Mouse (Mus musculus): ENCODE results near the gene Csf3. TPM values are rescaled to one million over a fixed set of nuclear protein-coding genes. Genes with fewer than 3 reads are reported as not detected.

The Csf3 gene
- polyA plus RNA-seq, 1 experiment from 2014 or later, result not detected

DNA sequence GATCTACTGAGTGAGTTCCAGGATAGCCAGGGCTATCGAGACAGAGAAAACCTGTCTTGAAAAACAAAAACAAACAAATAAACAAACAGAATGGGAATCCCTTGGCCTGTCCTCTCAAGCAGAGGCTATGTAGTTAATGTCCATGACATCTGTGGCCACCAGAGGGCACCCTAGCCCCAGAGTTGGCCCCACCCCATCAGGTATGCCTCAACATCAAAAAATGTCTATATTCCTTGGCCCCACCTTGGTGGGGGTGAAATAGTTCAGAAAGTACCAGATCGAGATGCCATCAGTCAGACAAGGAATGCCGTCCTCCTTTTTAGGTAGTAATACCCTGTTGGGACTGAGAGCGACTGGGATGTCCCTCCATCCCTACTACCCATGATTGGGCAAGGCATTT is 1.2 kb upstream of the Csf3 start:
- Histone ChIP-seq H3K27me3 (ENCODE audit: insufficient read depth, low read length) (no peaks in the 10 kb centered on the region), H3K4me3 (ENCODE audit: low read depth, low read length) (no peak overlapping the region), H3K9me3 (ENCODE audit: low read length) (no peaks in the 10 kb centered on the region), H3K9ac (replicated peaks) (no peak overlapping the region), H3K36me3 (replicated peaks; ENCODE audit: insufficient read depth, low read length) (peaks cover 15% of the 10 kb centered on the region), H3K4me2 (ENCODE audit: low read depth, low read length) (no peak overlapping the region), H3K27ac (ENCODE audit: low read depth) (no peak overlapping the region), H3K4me1 (ENCODE audit: insufficient read depth) (no peaks in the 10 kb centered on the region; the same call in 1 of the 2 replicates)
- ATAC-seq (peak; percentile 60), DNase-seq (peak; percentile 84)
- 34% methylated on average over 4 of the region's 4 CpGs for WGBS (ENCODE audit: insufficient replicate concordance)
- TF ChIP-seq EP300 (IDR thresholded peaks at IDR 0.05; ENCODE audit: low read depth) (no peak), CTCF (IDR thresholded peaks at IDR 0.05; ENCODE audit: low read depth) (peak; percentile 95)

DNA sequence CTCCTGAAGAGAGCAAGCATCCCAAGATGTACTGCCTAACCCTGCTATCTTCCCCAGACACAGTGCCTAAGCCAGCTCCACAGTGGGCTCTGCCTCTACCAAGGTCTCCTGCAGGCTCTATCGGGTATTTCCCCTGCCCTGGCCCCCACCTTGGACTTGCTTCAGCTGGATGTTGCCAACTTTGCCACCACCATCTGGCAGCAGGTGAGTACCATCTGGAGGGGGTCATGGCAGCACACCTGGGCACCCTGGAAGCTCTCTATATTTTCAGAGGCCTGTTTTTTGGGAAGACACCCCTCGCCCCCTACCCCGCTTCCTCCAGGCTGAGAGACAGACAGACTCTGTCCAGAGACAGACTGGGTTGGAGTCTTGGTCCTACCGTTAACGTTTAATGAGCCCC is 1.3 kb downstream of the Csf3 start:
- 68% methylated on average over 5 of the region's 5 CpGs for WGBS (ENCODE audit: insufficient replicate concordance)
- ATAC-seq, result no peak

DNA sequence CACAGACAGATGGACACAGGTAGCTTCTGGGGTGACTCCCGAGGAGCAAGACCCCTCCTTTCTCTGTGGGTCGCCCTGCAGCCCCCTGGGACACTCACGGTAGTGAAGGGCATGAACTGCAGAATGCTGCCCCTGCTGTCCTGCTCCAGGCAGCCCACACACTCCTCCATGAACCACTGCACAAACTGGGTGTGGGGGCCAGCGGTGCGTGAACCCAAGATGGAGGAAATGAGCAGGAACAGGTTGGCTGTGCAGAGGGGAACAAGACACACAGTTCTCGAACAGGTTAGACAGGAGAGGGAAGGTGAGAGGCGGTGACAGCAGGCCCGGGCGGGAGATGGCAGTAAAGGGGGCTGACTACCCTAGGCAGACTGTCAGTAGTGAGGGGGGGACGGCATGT is 4.0 kb downstream of the Csf3 start:
- DNase-seq (no peak), ATAC-seq (no peak)
- H3K36me3 ChIP-seq (replicated peaks; ENCODE audit: insufficient read depth, low read length), result peaks cover 29% of the 10 kb centered on the region
- no peaks in the 10 kb centered on the region for H3K9me3 ChIP-seq (ENCODE audit: low read length)
- no peak overlapping the region for H3K27ac ChIP-seq (ENCODE audit: low read depth)
- H3K4me2 ChIP-seq (ENCODE audit: low read depth, low read length), result no peak overlapping the region
- peaks cover 25% of the 10 kb centered on the region for H3K4me1 ChIP-seq (ENCODE audit: insufficient read depth)
- WGBS (ENCODE audit: insufficient replicate concordance), result 76% methylated on average over 10 of the region's 10 CpGs
- no peak overlapping the region for H3K9ac ChIP-seq (replicated peaks)
- no peak overlapping the region for H3K4me3 ChIP-seq (ENCODE audit: low read depth, low read length)
- TF ChIP-seq CTCF (IDR thresholded peaks at IDR 0.05; ENCODE audit: low read depth), result no peak
- no peak for TF ChIP-seq EP300 (IDR thresholded peaks at IDR 0.05; ENCODE audit: low read depth)
- H3K27me3 ChIP-seq (ENCODE audit: insufficient read depth, low read length), result no peaks in the 10 kb centered on the region

More for the DNA sequence above, 1.3 kb downstream of the Csf3 start:
- Histone ChIP-seq H3K9ac (replicated peaks) (no peak overlapping the region), H3K36me3 (replicated peaks; ENCODE audit: insufficient read depth, low read length) (peaks cover 25% of the 10 kb centered on the region), H3K4me1 (ENCODE audit: insufficient read depth) (peaks cover under 1% of the 10 kb centered on the region), H3K4me2 (ENCODE audit: low read depth, low read length) (no peak overlapping the region), H3K27ac (ENCODE audit: low read depth) (no peak overlapping the region), H3K27me3 (ENCODE audit: insufficient read depth, low read length) (no peaks in the 10 kb centered on the region), H3K9me3 (ENCODE audit: low read length) (no peaks in the 10 kb centered on the region), H3K4me3 (ENCODE audit: low read depth, low read length) (no peak overlapping the region)
- TF ChIP-seq CTCF (IDR thresholded peaks at IDR 0.05; ENCODE audit: low read depth), result no peak
- TF ChIP-seq EP300 (IDR thresholded peaks at IDR 0.05; ENCODE audit: low read depth), result no peak
- no peak for DNase-seq

DNA sequence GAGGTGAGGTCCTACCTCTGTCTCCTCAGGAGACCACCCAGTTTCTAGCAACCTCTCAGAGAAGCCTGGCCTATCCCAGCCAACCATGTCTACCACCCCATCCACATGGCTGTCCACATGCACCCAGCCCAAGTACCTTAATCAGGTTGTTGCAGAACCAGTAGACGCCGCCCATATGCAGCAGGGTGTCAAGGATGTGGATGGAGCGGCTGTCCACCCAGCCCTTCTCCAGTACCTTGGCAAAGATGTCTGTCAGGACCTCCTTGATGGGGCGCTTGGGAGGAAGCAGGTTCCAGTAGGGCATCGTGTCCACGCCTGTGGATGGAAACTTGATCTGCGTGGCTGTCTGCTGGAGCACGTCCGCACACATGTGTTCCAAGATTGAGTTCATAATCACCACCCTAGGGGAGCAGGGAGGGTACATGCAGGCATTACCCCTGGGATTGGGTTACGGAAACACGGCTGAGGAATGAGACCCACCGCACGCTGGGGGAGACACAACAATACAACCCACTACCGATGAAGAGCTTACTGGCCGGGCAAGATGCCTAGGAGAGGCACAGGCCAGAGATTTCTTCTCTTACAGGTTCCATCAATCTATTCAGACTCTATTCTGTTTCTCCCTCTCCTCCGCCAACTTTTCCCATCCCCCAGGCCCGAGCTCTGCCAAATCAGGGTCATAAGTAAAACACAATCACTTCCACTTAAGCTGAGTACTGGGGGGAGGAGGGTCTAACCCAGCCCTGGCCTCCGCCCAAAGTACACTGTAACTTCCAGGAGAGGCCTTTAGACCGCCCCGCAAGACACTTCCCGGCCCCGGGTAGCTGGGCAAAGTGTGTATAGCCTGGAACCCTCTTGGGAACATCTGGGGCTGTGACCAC is 6.6 kb downstream of the Csf3 start:
- TF ChIP-seq CTCF (IDR thresholded peaks at IDR 0.05; ENCODE audit: low read depth) (no peak), EP300 (IDR thresholded peaks at IDR 0.05; ENCODE audit: low read depth) (no peak)
- Histone ChIP-seq H3K9me3 (ENCODE audit: low read length) (no peaks in the 10 kb centered on the region), H3K4me1 (ENCODE audit: insufficient read depth) (peaks cover 35% of the 10 kb centered on the region), H3K27me3 (ENCODE audit: insufficient read depth, low read length) (no peaks in the 10 kb centered on the region), H3K4me3 (ENCODE audit: low read depth, low read length) (no peak overlapping the region), H3K9ac (replicated peaks) (no peak overlapping the region; the same call in 1 of the 2 replicates), H3K4me2 (ENCODE audit: low read depth, low read length) (no peak overlapping the region), H3K27ac (ENCODE audit: low read depth) (peak overlapping the region; percentile 79), H3K36me3 (replicated peaks; ENCODE audit: insufficient read depth, low read length) (peaks cover 29% of the 10 kb centered on the region)
- 81% methylated on average over 22 of the region's 22 CpGs for WGBS (ENCODE audit: insufficient replicate concordance)
- peak; percentile 14; the same call in 1 of the 2 replicates for ATAC-seq
- DNase-seq, result peak; percentile 46

DNA sequence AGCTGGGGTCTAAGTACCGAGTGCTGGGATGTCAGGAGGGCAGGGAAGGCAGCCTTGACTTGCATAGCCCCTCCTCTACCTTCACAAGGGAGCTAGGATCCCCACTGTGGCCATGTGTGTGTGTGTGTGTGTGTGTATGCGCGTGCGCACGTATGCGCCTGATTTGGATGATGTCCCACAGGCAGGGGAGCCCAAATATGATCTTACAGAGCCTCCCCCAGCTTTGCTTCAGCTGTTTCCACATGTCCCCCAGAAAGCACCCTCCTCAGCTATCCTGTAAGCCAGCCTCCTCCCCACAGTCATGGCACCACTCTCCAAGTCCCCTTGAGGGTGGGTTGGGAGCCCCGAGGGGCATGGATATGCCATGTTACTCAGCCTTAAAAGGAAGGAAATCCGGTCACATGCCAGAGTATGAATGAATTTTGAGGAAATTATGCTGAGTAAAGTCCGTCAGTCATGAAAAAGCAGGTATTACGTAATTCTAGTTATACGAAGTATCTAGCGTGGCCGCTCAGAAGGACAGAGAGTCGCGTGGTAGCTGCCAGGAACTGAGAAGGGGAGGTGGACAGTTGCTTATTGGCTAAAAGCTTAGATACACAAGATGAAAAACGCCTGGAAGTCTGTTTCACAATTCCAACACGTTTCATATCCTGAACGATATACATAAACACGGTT is 7.4 kb downstream of the Csf3 start:
- ATAC-seq, result peak; percentile 66
- Histone ChIP-seq H3K36me3 (replicated peaks; ENCODE audit: insufficient read depth, low read length) (peaks cover 37% of the 10 kb centered on the region), H3K9me3 (ENCODE audit: low read length) (no peaks in the 10 kb centered on the region), H3K9ac (replicated peaks) (no peak overlapping the region; the same call in 1 of the 2 replicates), H3K27ac (ENCODE audit: low read depth) (peak overlapping the region; percentile 79), H3K4me3 (ENCODE audit: low read depth, low read length) (no peak overlapping the region), H3K4me2 (ENCODE audit: low read depth, low read length) (peak overlapping the region; percentile 4), H3K4me1 (ENCODE audit: insufficient read depth) (peaks cover 35% of the 10 kb centered on the region), H3K27me3 (ENCODE audit: insufficient read depth, low read length) (no peaks in the 10 kb centered on the region)
- no peak for DNase-seq
- no peak for TF ChIP-seq CTCF (IDR thresholded peaks at IDR 0.05; ENCODE audit: low read depth)
- TF ChIP-seq EP300 (IDR thresholded peaks at IDR 0.05; ENCODE audit: low read depth), result peak; percentile 28; the same call in 1 of the 2 replicates
- WGBS (ENCODE audit: insufficient replicate concordance), result 49% methylated on average over 19 of the region's 19 CpGs
